Mouse (Mus musculus) heart, postnatal 0 days (tissue): ENCODE data around the gene Otulinl.

ENCODE experiments used
- CTCF ChIP-seq: IDR thresholded peaks from 2 replicates; pipeline ENCODE4 v1.5.1; 2016; ENCODE audit warnings: antibody characterized with exemption, control low read depth, low read depth
- EP300 ChIP-seq: IDR thresholded peaks from 2 replicates; pipeline ENCODE4 v1.6.1; 2016; ENCODE audit warnings: antibody characterized with exemption, low read depth

DNA sequence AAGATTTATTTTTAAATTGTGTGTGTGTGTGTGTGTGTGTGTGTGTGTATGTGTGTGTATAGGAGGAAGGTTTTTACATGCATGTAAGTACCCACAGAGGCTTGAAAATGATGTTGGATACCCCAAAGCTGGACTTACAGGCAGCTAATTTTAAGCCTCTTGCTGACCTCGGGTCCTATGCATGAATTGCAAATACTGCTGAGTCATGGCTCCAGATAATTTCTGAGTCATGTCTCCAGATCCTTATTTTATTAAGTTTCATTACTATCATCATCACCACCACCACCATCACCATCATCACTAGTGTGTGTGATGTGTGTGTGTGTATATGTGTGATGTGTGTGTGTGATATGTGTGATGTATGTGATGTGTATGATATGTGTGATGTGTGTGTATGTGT lies 18.7 kb downstream of the Otulinl start:
- no peak for TF ChIP-seq CTCF
- TF ChIP-seq EP300, result no peak
